Mouse (Mus musculus) cerebellum, adult 11-12 months (tissue): Measurements from ENCODE around the gene Adh4.
"Not testable (repeated sequence)": the region's sequence is repeated elsewhere in the genome, so short reads cannot be mapped to it uniquely, and the experiment has no call there.

Experiments
- DNase-seq: peaks from one replicate; pipeline ENCODE4 v3.0.0; 2022

The Adh4 gene

DNA sequence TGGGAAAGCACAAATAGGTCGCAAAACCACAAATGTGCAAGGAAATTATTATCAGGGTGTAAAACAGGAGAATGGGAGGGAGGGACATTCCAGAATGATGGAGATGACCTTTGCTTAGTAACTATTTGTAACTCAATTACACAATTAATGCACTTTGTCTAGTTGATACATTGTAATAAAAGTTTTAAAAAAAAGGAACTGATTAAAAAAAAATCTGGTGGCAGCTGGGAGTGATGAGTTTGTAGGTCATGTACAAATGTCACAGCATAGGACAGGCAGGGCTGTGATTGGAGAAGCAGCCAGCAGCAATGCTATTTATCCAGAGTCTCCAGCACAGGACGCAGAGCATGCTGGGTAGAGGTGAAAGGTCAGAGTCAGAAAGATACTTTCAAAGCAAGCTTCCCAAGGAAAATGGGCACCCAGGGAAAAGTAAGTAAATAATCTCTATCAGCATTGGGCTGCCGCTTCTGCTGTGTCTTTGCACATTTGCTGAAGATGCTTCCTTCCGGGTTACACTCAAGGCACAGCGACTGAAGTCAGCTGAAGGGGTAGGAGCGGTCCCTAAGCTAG lies at the start of gene Adh4:
Gene Adh4 (plus strand): TSS at position 346 of the 570 bp plus-strand sequence.
- DNase-seq, result no peak

DNA sequence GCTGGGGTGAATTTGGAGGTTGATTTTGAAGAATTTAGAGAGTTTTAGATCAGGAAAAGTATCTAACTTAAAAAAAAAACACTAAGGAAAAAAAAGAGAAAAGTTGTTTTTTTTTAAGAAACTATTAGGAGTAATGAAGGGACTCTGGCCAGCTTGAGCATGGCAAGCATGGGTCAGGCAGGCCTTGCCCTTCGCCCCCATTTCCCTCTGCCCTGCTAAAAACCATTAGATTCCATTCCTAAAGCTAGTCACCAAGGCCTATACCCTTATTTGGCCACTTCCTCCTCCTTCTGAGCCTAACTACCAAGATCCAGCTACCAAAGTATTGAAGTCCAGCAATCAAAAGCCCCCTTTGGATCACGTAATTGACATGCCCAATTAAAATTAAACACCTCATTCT lies 49.1 kb upstream of the Adh4 start:
- DNase-seq, result no peak

DNA sequence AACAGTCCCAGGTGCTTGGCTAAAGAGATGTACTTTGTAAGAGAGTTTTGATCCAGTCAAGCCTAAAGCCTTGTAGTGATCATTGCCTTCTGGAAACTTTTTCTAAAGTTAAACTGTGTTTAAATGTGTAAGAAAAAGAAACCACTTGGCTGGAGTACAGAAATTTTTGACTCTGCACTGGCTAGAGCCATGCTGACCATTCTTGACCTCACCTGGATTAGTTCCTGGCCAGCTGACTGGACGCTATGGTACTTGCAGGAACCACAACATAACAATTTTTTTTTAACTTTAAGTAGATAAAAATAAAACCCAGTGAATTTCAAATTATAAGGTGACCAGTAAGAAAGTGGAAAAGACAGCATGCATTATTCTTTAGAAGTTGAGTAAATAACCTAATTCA lies 45.7 kb upstream of the Adh4 start:
- no peak for DNase-seq

DNA sequence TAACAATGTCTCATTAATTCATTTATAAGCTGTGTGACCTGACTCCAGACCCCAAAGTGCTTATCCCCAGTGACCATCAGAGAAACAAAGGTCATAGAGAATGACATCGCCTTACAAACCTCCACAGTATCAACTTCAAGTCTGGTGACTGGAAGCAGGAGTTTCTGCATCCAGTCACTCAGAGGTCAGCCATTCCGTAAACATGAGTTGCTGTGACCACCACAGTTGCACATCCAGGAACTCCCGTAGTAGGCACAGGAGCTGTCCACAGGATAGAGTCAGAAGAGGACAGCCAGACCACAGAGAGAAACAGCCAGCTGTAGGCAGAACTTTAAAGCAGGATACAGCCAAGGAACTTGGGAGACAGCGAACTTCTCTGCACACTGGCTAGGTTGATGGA lies 45.0 kb upstream of the Adh4 start:
- not testable (repeated sequence) for DNase-seq

DNA sequence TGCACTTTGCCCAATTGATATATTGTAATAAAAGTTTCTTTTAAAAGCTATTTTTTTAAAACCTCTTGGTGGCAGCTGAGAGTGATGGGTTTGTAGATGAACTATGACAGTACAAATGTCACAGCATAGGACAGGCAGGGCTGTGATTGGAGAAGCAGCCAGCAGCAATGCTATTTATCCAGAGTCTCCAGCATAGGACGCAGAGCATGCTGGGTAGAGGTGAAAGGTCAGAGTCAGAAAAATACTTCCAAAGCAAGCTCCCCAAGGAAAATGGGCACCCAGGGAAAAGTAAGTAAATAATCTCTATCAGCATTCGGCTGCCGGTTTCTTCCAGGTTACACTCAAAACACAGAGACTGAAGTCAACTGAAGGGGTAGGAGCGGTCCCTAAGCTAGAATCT lies 41.3 kb upstream of the Adh4 start:
- no peak for DNase-seq

DNA sequence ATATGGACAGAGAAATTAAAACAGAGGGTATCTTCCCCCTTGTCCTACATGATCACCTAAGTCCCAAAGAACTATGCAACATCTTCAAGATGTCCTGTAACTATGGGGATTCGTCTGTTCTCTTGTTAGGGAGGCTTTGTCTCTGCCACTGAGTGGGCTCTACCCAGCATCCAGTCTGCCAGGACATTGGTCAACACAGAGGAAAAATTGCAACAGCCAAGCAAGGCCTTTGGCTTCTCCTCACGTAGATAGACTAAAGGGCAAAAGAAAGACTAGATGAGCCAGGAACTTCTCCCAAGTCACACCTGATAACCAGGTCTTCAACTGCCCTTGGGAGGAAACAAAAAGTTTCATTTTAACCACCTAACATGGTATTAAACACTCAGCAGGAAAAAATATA lies 40.1 kb upstream of the Adh4 start:
- no peak for DNase-seq

DNA sequence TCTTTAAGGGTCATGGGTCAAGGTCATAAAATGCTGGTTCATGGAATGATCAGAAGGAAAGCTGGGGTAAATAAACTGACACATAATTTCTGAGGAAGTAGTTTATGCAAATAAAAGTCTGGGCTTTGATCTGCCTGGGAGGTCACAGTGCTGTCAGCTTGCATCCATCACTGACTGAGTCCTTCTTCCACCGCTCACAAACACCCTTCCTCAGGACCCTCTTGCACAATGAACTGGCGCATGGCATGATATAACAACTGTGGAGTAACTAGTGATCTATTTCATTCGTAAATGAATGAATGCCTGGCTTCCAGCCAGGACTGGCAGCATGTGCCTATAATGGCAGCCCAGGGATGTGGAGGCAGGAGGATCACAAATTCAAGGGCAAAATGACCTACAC lies 34.1 kb upstream of the Adh4 start:
- no peak for DNase-seq

DNA sequence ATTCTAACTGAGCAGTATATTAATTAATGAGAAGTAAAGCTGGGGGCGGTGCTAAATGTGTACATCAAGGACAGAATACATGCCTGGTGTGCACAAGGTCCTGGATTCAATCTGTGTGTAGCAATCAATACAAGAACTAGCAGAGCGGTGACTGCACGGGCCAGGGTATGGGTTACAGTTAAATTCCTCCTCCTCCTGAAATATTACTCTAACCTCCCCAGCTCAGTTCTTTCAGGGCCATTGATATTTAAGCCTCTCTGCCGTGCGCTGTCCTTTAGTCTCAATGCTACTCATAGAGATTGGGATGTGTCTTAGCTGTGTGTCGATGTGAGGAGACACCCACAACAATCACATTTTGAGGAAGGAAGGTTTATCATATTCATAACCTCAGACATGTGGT lies 28.1 kb upstream of the Adh4 start:
- DNase-seq, result no peak

DNA sequence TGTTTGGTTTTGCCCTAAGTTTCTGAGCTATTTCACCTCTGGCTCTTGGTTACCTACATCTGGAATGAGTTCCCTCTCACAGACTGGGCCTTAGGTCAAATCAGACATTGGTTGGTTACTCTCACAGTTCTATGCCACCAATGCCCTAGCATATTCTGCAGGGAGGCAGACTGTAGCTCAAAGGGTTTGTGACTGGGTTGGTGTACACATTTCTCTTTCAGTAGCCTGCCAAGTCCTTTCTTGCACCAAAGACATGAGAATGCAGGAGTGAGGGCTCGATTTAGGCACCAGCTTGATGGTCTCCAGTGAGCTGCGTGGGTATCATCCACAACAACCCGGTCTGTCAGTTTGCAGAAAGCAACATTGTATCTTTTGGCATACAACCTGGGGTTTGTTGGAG lies 10.4 kb upstream of the Adh4 start:
- no peak for DNase-seq

DNA sequence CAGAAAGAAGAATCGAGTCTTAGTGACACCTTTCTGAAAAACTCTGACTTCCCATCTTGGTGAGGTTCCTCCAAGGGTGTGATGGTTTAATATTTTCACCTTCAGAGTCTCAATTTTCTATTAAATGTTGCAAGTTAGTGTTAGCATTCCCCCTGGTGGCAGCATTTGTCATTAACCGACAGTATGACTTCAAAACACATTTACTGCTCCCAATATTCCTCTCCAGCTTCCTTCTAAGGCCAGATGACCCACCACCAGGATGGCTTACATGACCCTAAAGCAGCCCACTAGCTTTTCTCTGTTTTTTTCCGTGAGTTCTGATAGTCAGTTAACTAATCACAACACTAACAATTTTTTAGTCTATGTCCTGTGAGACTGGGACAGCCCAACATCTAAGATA lies 9.9 kb upstream of the Adh4 start:
- no peak for DNase-seq

DNA sequence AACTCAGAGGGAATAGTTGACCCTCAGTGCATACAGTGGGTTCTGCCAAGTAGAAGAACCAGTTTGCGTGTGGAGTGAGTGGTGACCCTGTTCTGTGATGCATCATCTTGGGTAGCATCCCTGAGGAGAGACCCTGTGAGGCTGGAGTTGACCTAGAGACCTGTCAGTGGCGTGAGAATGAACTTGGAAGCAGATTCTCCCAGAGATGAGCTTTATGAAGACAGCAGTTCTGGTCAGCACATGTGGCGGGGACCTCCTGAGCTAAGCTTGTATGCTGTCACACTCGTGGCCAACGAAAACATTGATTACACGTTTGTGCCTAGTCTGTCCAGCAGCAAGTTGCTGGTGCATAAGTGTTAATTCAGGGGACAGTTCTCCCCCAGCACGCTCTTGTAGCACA lies 9.4 kb upstream of the Adh4 start:
- no peak for DNase-seq

DNA sequence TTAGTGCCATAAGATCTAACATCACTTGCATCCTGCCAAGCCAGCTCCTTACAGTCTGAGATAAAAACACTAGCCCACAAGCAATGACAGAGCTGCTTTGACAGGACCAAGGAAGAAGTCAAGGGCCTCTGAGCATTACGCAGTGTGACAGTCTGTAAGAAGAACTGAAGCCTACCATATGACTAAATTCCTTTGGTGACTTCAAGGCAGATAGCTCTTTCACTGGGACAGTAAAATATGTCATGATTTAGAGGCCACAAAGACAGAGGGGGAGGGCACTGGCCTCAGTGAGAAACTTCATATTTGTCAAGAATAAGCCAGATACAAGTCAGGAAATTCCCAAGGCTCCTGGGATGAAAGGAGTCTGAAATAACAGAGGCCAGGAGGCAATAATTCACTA lies 7.3 kb upstream of the Adh4 start:
- no peak for DNase-seq

DNA sequence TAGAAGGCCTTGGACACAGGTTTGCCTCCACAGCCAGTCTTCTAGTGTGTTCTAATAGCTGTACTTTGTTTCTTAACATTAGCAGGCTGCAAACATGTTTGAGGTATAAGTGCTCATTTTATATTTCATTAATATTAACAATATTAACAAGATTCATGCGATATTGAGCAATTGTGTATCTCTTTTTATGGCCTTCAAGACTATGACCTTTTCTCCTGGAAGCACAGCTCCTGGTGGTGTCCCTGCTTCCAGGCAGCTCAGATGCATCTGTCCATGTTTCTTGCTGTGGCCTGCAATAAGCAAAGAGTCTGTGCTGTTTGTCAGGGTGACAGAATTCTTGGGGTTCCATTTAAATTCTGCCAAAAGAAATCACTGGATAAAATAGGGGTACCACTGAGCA lies 5.7 kb upstream of the Adh4 start:
- no peak for DNase-seq

DNA sequence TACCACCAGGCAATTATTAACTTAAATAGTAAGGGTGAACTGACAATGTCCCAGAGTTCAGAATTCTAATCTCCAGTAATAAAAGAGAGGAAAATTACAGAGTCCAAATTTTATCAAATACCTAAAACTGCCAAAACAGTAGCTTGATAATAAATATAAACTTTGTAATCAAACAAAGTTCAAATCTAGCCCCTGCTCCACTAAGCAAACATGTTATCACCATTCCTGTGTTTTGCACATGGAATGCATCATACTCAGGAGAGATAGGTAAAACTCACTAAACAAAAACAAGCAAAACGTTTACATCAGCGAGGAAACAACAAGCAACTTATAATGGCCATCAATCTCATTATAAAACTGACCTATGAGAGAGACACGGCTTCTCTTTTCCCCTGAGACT lies 5.1 kb upstream of the Adh4 start:
- DNase-seq, result no peak

DNA sequence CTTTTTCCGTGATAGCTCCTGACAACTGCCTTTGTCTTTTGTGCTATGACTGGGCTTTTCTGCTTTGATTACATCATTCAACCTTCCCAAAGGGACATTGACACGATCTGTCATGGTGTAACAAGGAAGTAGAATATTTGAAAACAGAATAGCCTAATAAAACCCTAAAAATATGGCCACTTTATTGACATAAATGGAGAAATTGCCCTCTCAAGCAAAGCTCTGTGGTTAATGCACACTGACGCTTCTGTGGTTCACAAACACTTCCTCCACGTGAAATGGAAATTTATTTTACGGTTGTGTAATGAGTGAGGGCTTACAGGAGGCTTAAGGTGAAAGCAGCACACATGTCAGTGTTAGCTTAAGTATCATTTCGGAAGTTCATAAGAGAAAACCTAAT lies 4.1 kb downstream of the Adh4 start:
- no peak for DNase-seq

DNA sequence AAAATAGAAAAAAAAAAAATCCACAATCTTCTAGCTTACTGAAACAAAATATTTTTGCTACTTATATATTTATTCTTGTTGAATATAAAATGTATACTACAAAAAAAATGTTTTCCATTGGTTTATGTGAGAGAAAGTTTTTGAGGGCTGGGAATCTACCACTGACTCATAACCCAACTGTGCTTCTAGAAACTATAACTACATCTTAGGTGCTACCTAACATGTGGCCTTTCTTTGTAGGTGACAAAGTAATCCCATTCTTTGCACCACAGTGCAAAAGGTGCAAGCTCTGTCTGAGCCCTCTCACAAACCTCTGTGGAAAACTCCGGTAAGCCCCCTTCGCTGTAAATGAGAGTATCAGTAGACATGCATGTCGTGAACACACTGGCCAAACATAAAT lies 5.1 kb downstream of the Adh4 start:
- DNase-seq, result no peak

DNA sequence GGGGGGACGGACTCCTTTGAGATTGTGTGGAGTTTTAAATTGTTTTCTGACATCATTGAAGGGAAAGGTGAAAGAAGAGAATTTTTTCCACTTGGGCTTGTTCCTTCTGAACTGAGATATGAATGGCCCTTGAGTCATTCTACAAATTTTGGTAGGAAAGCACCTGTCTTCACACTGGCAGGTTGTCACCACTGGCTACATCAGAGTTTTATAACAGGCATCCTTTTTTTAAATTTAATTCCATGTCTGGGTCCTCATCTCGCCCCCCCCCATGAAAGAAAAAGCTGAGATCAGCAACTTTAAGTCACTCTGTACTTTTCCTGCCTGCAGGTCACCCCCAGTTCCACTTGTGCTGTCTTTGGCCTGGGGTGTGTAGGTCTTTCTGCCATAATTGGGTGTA lies 8.4 kb downstream of the Adh4 start:
- DNase-seq, result no peak

DNA sequence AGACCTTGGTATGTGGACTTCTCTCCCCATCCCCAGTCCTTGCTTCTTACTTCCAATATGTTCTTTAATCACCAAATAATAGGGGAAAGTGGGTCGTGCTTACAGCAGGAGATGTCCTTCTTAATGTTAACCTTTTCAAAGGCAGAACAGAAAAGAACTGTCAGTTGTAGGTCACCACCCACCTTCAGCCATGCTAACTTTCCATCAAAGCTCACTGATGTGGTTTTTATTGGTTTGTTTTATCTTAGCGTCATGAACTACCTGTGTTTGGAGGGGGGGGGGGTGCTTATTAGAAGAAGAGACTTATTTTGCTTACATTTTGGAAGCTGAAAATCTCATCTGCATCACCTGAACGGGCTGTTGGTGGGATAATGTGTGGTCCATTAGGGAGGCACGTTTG lies 9.0 kb downstream of the Adh4 start:
- DNase-seq, result no peak

DNA sequence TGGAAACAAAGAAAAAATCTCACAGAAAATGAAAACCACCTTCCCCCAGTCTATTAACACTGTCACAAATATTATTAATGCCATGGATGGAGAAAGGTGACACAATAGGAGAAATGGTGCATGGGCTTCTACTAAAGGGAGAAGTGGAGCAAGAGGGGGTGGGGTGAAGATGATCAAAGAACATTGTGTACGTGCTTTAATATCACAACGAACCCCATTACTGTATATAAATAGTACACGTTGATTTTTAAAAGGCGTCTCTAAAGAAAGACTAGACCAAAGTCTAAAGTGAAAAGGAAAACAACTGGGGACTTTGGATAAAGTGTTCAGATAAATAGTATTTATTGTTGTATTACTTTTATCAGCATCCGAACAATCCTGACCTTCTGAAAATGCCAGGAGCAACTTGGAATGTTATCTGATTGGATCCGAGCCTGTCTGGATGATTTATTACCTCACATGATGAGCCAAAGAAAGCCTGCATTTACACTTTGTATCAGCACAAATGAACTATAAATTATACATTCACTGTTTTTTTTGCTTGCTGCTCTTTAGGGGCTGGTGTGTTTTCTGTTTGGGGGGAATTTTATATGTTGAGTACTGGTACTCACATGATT lies 15.2 kb downstream of the Adh4 start:
- no peak for DNase-seq

DNA sequence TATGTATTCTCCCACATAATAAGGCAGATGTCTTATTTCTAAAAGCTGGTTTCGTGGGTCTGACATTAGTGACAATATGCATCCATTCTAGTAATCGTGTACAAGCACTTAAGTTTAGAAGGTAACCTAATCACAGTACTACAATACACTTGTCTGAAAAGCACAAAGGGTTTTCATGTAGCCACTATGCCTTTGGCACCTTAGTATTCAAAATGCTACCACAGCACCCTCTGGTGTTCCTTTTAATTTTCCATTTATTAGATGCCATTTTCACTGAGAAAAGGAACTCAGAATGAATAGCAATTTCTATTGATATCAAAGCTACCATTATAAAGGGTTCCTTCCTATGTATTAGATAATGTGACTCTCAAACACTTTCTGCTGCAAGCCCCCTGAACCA lies 16.6 kb downstream of the Adh4 start:
- no peak for DNase-seq

DNA sequence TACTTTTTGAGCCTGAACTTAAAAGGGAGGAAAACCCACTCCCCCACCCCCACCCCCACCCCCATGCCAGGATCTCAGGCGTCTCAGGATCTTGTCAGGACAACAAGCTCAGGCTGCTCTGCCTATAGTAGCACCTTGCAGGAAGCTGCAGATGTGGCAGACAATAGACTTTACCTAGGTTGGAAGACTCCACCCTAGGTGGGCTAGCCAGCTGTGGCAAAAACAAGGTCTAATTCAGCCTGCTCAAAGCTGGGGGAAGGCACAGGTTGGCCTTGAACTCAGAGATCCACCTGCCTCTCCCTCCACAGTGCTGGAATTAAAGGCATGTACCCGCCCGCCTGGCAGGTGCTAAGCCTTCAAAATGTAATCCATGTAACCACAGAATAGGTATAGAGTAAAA lies 23.4 kb downstream of the Adh4 start:
- DNase-seq, result no peak

DNA sequence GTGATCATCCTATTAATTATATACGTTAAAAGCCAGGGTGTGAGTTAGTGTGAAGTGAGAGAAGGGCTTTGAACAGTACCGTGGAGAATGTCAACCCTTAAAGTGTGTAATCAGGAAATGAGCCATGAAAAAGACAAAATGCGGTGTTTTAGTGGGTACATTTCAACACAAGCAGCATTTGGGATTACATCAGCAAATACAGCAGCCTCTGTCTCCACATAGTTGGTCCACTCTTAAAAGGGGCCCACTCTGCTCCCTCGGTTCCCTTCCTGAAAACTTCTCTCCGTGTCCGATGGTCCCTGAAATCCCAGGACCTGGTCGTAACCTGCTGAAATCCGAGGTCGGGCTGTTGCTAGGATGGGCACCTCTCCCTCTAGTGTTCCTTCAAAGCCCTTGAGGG lies 26.9 kb downstream of the Adh4 start:
- no peak for DNase-seq

DNA sequence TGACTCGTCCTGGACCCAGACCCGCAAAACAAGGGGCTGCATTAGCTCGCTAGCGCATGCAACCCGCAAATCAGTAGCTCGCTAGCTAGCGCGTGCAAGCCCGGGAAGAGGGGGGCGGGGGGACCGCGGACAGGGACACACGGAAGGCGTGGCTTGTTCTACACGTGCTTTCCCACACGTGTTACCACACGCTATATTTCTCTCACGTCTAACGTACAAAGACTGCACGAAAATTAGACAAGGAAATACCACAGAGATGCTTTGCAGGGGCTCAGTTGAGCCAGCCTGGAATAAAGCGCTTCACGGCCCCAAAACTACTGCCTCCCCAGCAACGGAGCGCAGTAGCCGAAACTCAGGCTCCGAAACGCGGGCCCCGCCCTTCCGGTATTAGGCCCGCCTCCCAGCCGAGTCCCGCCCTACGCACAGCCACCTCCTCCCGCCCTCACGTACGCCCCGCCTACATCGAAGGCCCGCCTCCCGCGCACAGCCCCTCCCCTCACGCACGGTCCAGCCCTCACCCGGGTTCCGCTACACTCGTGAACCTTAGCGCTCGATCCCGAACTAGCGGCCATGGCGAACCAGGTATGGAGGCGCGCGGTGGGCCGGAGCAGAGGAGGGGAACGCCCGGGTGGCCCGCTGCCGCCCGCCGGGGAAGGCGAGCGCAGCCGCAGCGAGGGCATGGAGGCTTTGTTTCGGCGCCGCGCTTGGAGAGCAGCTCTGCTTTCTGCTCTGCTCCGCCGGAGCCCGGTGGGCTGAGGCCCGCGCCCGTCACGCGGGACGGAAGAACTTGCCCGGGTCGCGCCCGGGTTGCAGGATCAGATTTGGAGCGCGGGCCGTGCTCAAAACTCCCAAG lies 27.6 kb downstream of the Adh4 start, which contains the start of gene Adh5:
Gene Adh5 (plus strand): TSS at position 482 of the 853 bp plus-strand sequence.
- DNase-seq, result peak; percentile 90

DNA sequence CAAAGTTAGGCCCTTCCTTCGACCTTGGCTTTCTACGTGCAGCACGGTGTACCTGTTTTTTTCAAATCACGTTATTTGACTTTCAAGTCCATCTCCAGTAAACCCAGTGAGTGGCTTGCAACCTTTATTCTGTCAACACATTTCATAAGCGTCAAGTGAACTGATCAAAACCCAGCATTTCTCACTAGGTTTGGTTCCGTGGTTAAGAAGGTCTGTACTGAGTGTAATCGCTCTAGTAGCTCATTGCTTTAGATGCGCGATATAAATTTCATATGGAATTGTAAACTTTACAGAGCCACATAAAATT lies 28.2 kb downstream of the Adh4 start:
- no peak for DNase-seq
